Mouse (Mus musculus): ENCODE data around the gene Rnf217.

Rnf217 gene
- long read RNA-seq, experiment 1, partial matches to known transcripts, result 1 of 1 reads
- long read RNA-seq, experiment 1, other reads (novel, unspliced or antisense), result 0 of 1 reads
- long read RNA-seq, experiment 2, full-length matches to known transcripts, result 1 of 2 reads
- long read RNA-seq, experiment 2, partial matches to known transcripts, result 0 of 2 reads
- long read RNA-seq, experiment 2, other reads (novel, unspliced or antisense), result 1 of 2 reads

GRCm38 (mm10) chr10:31609066-31609961, at the start of gene Rnf217:
Gene Rnf217 (minus strand): TSS chr10:31609184.
- intact Hi-C loops (cut with DNase I), result loop anchor here (10.0 kb wide), 1 partner anchor 85 kb away; no protein-coding TSS in a partner anchor

- intact Hi-C loops (cut with DNase I), result no loop called here
These were observed 38.3 kb upstream of the Rnf217 start for GRCm38 (mm10) chr10:31647270-31647669.

GRCm38 (mm10) chr10:31646083-31646482, 37.1 kb upstream of the Rnf217 start:
- intact Hi-C loops (cut with DNase I), result no loop called here

- intact Hi-C loops (cut with DNase I), result no loop called here
These were observed 26.1 kb upstream of the Rnf217 start for GRCm38 (mm10) chr10:31635098-31635497.

- intact Hi-C loops (cut with DNase I), result loop anchor here (5.0 kb wide), 1 partner anchor 165 kb away; no protein-coding TSS in a partner anchor
These were observed 23.0 kb upstream of the Rnf217 start for GRCm38 (mm10) chr10:31632005-31632404.

- intact Hi-C loops (cut with DNase I), result loop anchor here (10.0 kb wide), 1 partner anchor 151 kb away; no protein-coding TSS in a partner anchor
These were observed 6.4 kb upstream of the Rnf217 start for GRCm38 (mm10) chr10:31615355-31615754.

- intact Hi-C loops (cut with DNase I), result loop anchor here (10.0 kb wide), 1 partner anchor 149 kb away; no protein-coding TSS in a partner anchor
These were observed 5.1 kb upstream of the Rnf217 start for GRCm38 (mm10) chr10:31614111-31614510.

- intact Hi-C loops (cut with DNase I), result loop anchor here (10.0 kb wide), 1 partner anchor 84 kb away; no protein-coding TSS in a partner anchor
These were observed 431 bp downstream of the Rnf217 start for GRCm38 (mm10) chr10:31608441-31609065.

- intact Hi-C loops (cut with DNase I), result loop anchor here (10.0 kb wide), 1 partner anchor 82 kb away; no protein-coding TSS in a partner anchor
These were observed 1.8 kb downstream of the Rnf217 start for GRCm38 (mm10) chr10:31606981-31607867.

GRCm38 (mm10) chr10:31603855-31604254, 5.1 kb downstream of the Rnf217 start:
- intact Hi-C loops (cut with DNase I), result loop anchor here (10.0 kb wide), 1 partner anchor 79 kb away; no protein-coding TSS in a partner anchor

- intact Hi-C loops (cut with DNase I), result loop anchor here (10.0 kb wide), 1 partner anchor 75 kb away; no protein-coding TSS in a partner anchor
These were observed 8.9 kb downstream of the Rnf217 start for GRCm38 (mm10) chr10:31600116-31600515.

- intact Hi-C loops (cut with DNase I), result no loop called here
These were observed 11.1 kb downstream of the Rnf217 start for GRCm38 (mm10) chr10:31597886-31598285.

- intact Hi-C loops (cut with DNase I), result no loop called here
These were observed 12.2 kb downstream of the Rnf217 start for GRCm38 (mm10) chr10:31596804-31597203.

GRCm38 (mm10) chr10:31595326-31595725, 13.7 kb downstream of the Rnf217 start:
- intact Hi-C loops (cut with DNase I), result no loop called here

- intact Hi-C loops (cut with DNase I), result no loop called here
These were observed 16.1 kb downstream of the Rnf217 start for GRCm38 (mm10) chr10:31592741-31593524.

GRCm38 (mm10) chr10:31592095-31592740, 16.8 kb downstream of the Rnf217 start:
- intact Hi-C loops (cut with DNase I), result no loop called here

GRCm38 (mm10) chr10:31580722-31581121, 28.3 kb downstream of the Rnf217 start:
- intact Hi-C loops (cut with DNase I), result no loop called here

- intact Hi-C loops (cut with DNase I), result no loop called here
These were observed 28.9 kb downstream of the Rnf217 start for GRCm38 (mm10) chr10:31580073-31580472.

- intact Hi-C loops (cut with DNase I), result no loop called here
These were observed 35.7 kb downstream of the Rnf217 start for GRCm38 (mm10) chr10:31573267-31573666.

All from adrenal gland (tissue).